Mouse (Mus musculus) thymus, adult 2 months (tissue): ENCODE measurements around the gene Ogfrl1. TPM values are rescaled to one million over a fixed set of nuclear protein-coding genes. Genes with fewer than 3 reads are reported as not detected.

Source experiments
- DNase-seq: peaks from one replicate; pipeline ENCODE4 v3.0.0; 2021
- H3K27ac ChIP-seq: fragments of 200-500 bp; 2 replicates; pipeline ENCODE4 v1.5.1; 2012; ENCODE audit warnings: low read length, control low read depth; ENCODE audit not compliant: control insufficient read depth, insufficient read depth
- H3K27me3 ChIP-seq: fragments of 200-500 bp; 2 replicates; pipeline ENCODE4 v1.6.1; 2012; ENCODE audit warnings: mild to moderate bottlenecking, low read length, moderate library complexity, mixed read lengths; ENCODE audit not compliant: control insufficient read depth, insufficient read depth
- H3K36me3 ChIP-seq: fragments of 200-500 bp; 2 replicates; pipeline ENCODE4 v1.6.1; 2012; ENCODE audit warnings: mild to moderate bottlenecking, low read length, moderate library complexity; ENCODE audit not compliant: control insufficient read depth, insufficient read depth
- H3K4me1 ChIP-seq: fragments of 200-500 bp; replicated peaks from 2 replicates; pipeline ENCODE4 v1.6.1; 2012; ENCODE audit warnings: low read length; ENCODE audit not compliant: control insufficient read depth, insufficient read depth
- H3K4me3 ChIP-seq: fragments of 200-500 bp; 2 replicates; pipeline ENCODE4 v1.5.1; 2012; ENCODE audit warnings: mild to moderate bottlenecking, low read length, control low read depth, moderate library complexity; ENCODE audit not compliant: control insufficient read depth, insufficient read depth
- CTCF ChIP-seq: fragments of 200-500 bp; IDR thresholded peaks from 2 replicates; pipeline ENCODE4 v1.5.1; 2012; ENCODE audit warnings: mild to moderate bottlenecking, control low read depth, low read length, moderate library complexity, borderline replicate concordance; ENCODE audit not compliant: control insufficient read depth, poor library complexity, insufficient read depth; ENCODE audit errors: extremely low read depth
- POLR2A ChIP-seq: fragments of 200-500 bp; IDR thresholded peaks from 2 replicates; pipeline ENCODE4 v1.6.1; 2012; ENCODE audit warnings: mild to moderate bottlenecking, low read length, control low read depth, moderate library complexity; ENCODE audit not compliant: control insufficient read depth, poor library complexity, insufficient read depth; ENCODE audit errors: extremely low read depth
- WGBS: fragments of 180-500 bp; shearing (Covaris S2); methylation state at CpG from one replicate; pipeline ENCODE4 v1.1.7; 2018; 5-methylcytosine and 5-hydroxymethylcytosine counted together
- polyA plus RNA-seq: library from polyadenylated mRNA; depleted of rRNA; stranded (reverse); fragments of >200 nt; gene quantifications from 2 replicates; pipeline ENCODE4 v1.2.3, GENCODE M21; 2012

The Ogfrl1 gene
- polyA plus RNA-seq, 1 experiment = 6.3 TPM

DNA sequence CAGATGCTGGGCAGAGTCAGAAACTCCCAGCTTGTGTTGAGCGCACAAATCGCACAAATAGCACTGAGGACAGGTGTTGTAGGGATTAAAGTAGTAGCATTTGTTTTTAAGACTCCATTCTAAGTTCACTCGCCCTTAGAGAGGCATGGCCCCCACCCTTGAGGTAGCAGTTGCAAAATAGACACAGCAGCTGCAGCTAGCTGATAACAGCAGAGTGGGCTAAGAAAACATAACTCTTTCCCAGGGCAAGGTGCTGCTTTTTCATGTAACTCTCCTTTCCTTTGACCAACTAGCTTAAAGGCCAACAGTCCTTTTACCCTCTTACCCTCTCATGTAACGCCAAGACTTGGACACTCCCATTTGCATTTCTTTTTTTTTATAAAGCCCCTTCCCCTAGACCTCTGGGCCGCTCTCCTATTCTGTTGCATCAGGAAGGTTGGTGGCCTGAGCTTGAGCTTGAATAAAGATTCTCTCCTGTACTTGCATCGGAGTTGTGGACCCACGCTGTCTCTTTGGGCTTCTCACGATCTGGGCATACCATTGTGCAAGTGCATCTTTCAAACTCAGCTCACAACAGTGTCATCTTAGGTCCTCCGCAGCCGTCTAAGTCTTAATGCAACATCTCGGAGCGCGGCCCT, 61.7 kb downstream of the Ogfrl1 start:
- TF ChIP-seq POLR2A (no peak), CTCF (no peak)
- WGBS = 94% methylated on average over 13 of the region's 13 CpGs
- Histone ChIP-seq H3K4me3 (no peak overlapping the region), H3K4me1 (no peaks in the 10 kb centered on the region), H3K27ac (no peak overlapping the region), H3K27me3 (no peaks in the 10 kb centered on the region), H3K36me3 (no peaks in the 10 kb centered on the region)
- DNase-seq = no peak

DNA sequence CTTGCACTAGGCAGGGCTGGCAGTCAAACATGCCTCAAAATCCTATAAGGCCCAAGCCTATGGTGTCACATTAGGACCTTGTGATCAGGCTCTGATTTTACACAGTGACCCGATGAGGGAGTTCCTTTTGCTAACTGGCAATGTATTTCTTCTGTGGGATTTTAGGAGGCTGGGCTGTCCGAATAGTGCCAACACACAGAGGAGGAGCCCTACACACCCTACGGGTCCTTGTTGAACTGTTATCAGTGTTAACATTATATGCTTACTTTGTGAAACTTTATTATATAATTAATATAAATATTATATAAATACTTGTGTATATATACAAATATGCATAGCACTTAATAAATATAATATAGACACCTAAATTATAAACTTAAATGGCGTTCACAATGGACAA, 62.5 kb downstream of the Ogfrl1 start:
- Histone ChIP-seq H3K4me3 (no peak overlapping the region), H3K27me3 (no peaks in the 10 kb centered on the region), H3K27ac (no peak overlapping the region), H3K36me3 (no peaks in the 10 kb centered on the region), H3K4me1 (no peaks in the 10 kb centered on the region)
- no peak for DNase-seq
- TF ChIP-seq CTCF (no peak), POLR2A (no peak)
- 95% methylated on average over 4 of the region's 4 CpGs for WGBS

DNA sequence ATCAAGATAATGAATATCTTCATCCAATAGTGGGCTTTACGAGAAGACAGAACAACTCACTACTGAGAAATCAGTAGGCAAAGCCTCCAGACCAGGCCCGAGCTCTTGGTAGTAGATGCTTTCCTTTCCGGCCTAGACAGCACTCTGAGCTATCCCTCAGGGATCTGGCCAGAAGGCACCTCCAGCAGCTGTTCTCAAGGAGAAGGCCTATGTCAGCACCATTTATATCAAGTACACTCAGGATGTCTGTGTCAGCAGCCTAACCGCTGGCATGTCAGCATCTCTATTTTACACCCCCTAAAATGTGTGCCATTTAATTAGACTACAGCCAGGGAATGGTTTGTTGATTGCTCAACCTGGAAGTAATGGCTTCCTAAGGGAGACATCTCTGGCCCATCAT, 65.4 kb downstream of the Ogfrl1 start:
- DNase-seq = no peak
- no peaks in the 10 kb centered on the region for H3K27me3 ChIP-seq
- WGBS = 95% methylated on average over 4 of the region's 4 CpGs
- H3K27ac ChIP-seq = no peak overlapping the region
- TF ChIP-seq POLR2A (no peak), CTCF (no peak)
- H3K4me3 ChIP-seq = no peak overlapping the region
- H3K36me3 ChIP-seq = no peaks in the 10 kb centered on the region
- no peaks in the 10 kb centered on the region for H3K4me1 ChIP-seq

DNA sequence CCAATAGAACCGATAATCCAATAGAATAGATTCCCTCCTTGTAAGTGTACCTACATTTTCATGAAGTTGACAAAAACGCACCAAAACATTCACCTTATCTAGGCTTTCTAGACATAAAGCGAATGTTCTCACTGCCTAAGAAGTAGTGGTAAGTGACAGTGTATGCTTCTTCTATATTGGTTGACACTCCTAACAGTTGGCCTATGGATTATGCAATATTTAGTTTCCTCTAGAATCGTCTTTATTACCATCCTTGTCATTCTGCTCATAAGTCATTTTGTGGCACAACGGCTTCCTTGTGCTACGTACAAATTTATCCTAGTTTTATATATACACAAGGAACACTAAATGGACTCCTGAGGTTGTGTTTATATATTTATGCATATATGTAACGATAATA, 72.4 kb downstream of the Ogfrl1 start:
- no peak for TF ChIP-seq CTCF
- TF ChIP-seq POLR2A = no peak
- H3K4me1 ChIP-seq = peaks cover 5% of the 10 kb centered on the region
- 87% methylated on average over 7 of the region's 7 CpGs for WGBS
- no peak overlapping the region for H3K4me3 ChIP-seq
- DNase-seq = no peak
- H3K27ac ChIP-seq = no peak overlapping the region
- no peaks in the 10 kb centered on the region for H3K27me3 ChIP-seq
- H3K36me3 ChIP-seq = no peaks in the 10 kb centered on the region

DNA sequence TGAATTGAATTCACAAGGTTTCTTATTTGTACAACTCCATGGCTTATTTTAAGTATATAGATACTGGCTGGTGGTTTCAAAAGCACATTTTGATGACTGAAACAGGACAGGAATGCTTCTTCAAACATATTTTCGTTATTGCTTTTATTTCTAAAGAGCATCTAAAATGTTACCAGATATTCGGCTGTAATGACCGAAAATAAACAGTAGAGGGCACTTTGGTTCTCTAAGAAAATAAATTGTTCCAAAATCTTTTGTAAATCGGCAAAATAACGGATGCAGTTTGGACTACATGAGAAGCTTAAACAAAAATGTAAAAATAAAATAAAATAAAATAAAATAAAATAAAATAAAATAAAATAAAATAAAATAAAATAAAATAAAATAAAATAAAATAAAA, 73.3 kb downstream of the Ogfrl1 start:
- WGBS = 12% methylated on average over 5 of the region's 5 CpGs
- Histone ChIP-seq H3K4me1 (peaks cover 5% of the 10 kb centered on the region), H3K27ac (no peak overlapping the region), H3K4me3 (no peak overlapping the region), H3K36me3 (no peaks in the 10 kb centered on the region), H3K27me3 (no peaks in the 10 kb centered on the region)
- no peak for DNase-seq
- TF ChIP-seq POLR2A (no peak), CTCF (no peak)

DNA sequence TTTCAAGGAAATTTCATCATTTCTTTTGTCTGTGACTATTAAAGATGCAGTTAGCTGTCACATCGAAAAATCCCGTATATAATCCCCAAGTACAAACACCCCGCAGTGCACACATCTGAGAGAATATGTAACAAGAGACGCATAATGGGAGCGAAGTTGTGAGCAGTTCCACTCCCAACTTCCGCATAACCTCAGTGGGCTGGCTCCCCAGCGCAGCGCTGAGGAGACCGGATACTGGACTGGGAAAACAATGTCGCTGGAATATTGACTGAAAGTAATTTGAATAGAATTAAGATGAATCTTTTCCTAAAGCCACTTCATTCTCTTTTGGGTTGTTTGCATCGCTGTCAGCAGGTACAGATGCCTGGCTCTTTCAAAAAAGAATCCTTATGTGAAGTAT, 74.3 kb downstream of the Ogfrl1 start:
- H3K27me3 ChIP-seq = no peaks in the 10 kb centered on the region
- H3K36me3 ChIP-seq = no peaks in the 10 kb centered on the region
- TF ChIP-seq CTCF = no peak
- no peak for TF ChIP-seq POLR2A
- H3K27ac ChIP-seq = no peak overlapping the region
- H3K4me1 ChIP-seq = peaks cover 5% of the 10 kb centered on the region
- no peak for DNase-seq
- WGBS = 84% methylated on average over 11 of the region's 11 CpGs
- no peak overlapping the region for H3K4me3 ChIP-seq

DNA sequence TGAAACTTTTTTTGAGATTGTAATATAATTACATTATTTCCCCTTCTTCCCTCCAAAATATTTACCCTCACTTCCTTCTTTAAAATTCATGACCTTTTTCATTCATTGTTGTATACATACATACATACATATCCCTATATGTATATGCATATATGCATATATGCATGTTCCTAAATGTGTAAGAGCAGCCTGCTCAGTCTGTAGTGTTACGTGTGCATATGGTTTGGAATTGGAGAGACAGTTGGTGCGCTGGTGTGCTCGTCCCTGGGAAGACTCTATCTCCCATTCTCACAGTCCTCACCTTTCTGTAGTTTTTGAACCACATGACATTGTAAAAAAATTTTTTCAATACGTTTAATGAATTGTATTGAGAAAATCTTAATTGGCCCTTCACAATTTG, 75.4 kb downstream of the Ogfrl1 start:
- 91% methylated on average over 4 of the region's 4 CpGs for WGBS
- DNase-seq = no peak
- no peak overlapping the region for H3K27ac ChIP-seq
- H3K36me3 ChIP-seq = no peaks in the 10 kb centered on the region
- no peaks in the 10 kb centered on the region for H3K27me3 ChIP-seq
- H3K4me3 ChIP-seq = no peak overlapping the region
- no peak for TF ChIP-seq CTCF
- TF ChIP-seq POLR2A = no peak
- H3K4me1 ChIP-seq = peaks cover 5% of the 10 kb centered on the region
